Mouse (Mus musculus) ES-Bruce4 (cell line): ENCODE measurements around the gene Eif2s1.

Experiments
- CTCF ChIP-seq: IDR thresholded peaks from one replicate; pipeline ENCODE4 v1.8.1; 2011; ENCODE audit warnings: low read depth, low read length
- EP300 ChIP-seq: IDR thresholded peaks from 2 replicates; pipeline ENCODE4 v1.6.1; 2011; ENCODE audit warnings: low read depth, low read length; ENCODE audit not compliant: insufficient read depth
- POLR2A ChIP-seq: IDR thresholded peaks from one replicate; pipeline ENCODE4 v1.8.1; 2011; ENCODE audit warnings: low read length; ENCODE audit not compliant: insufficient read depth

DNA sequence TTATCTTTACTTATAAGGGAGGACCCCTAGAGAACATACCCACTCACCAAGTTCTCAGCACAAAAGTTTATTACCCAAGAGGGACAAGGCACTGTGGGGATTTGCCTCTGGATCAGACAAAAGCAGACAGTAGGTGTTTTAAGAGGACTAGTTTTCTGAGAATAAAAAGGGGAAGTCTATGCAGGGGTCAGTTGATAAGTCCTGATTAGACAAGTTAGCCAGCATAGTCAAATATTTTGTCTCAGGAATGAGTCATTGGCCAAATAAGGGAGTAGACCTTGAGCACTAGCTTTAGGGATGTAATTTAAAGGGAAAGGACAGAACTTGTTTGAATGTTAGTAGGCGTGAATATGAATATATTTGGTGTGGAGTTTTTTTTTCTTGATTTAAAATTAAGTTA, 6.5 kb downstream of the Eif2s1 start:
- TF ChIP-seq POLR2A (no peak), CTCF (no peak), EP300 (no peak)
